Mouse (Mus musculus): ENCODE results near the gene Egr4. TPM values are rescaled to one million over a fixed set of nuclear protein-coding genes. Genes with fewer than 3 reads are reported as not detected.

Egr4 gene
- polyA plus RNA-seq, 1 experiment from 2014 or later: not detected

- Histone ChIP-seq H3K27ac (ENCODE audit: low read length) (no peak overlapping the region), H3K4me3 (ENCODE audit: low read depth, low read length) (no peak overlapping the region), H3K4me1 (ENCODE audit: control insufficient read depth, insufficient read depth, low read length) (no peaks in the 10 kb centered on the region), H3K9me3 (ENCODE audit: control insufficient read depth, low read depth, low read length) (no peaks in the 10 kb centered on the region), H3K27me3 (ENCODE audit: control insufficient read depth, insufficient read depth, low read length) (peaks cover 28% of the 10 kb centered on the region), H3K9ac (replicated peaks; ENCODE audit: low read depth, low read length) (no peak overlapping the region), H3K36me3 (ENCODE audit: control insufficient read depth, insufficient read depth, low read length) (no peaks in the 10 kb centered on the region), H3K4me2 (replicated peaks; ENCODE audit: low read depth, low read length) (no peak overlapping the region)
- no peak for ATAC-seq (ENCODE audit: insufficient number of reproducible peaks, insufficient read depth, low FRiP score, low read depth)
- 84% methylated on average over 4 of the region's 4 CpGs for WGBS
Measured at GRCm38 (mm10) chr6:85488510-85488909, 24.9 kb downstream of the Egr4 start.

- Histone ChIP-seq H3K4me3 (ENCODE audit: low read depth, low read length) (no peak overlapping the region), H3K36me3 (ENCODE audit: control insufficient read depth, insufficient read depth, low read length) (no peaks in the 10 kb centered on the region), H3K9me3 (ENCODE audit: control insufficient read depth, low read depth, low read length) (no peaks in the 10 kb centered on the region), H3K27ac (ENCODE audit: low read length) (no peak overlapping the region), H3K9ac (replicated peaks; ENCODE audit: low read depth, low read length) (no peak overlapping the region), H3K4me2 (replicated peaks; ENCODE audit: low read depth, low read length) (no peak overlapping the region), H3K4me1 (ENCODE audit: control insufficient read depth, insufficient read depth, low read length) (no peaks in the 10 kb centered on the region), H3K27me3 (ENCODE audit: control insufficient read depth, insufficient read depth, low read length) (peaks cover 31% of the 10 kb centered on the region)
- no peak for ATAC-seq (ENCODE audit: insufficient number of reproducible peaks, insufficient read depth, low FRiP score, low read depth)
- WGBS: 89% methylated on average over 2 of the region's 2 CpGs
Measured at GRCm38 (mm10) chr6:85485738-85486137, 27.7 kb downstream of the Egr4 start.

- Histone ChIP-seq H3K27ac (ENCODE audit: low read length) (no peak overlapping the region), H3K4me3 (ENCODE audit: low read depth, low read length) (peak overlapping the region; percentile 27), H3K9me3 (ENCODE audit: control insufficient read depth, low read depth, low read length) (no peaks in the 10 kb centered on the region), H3K27me3 (ENCODE audit: control insufficient read depth, insufficient read depth, low read length) (peaks cover 31% of the 10 kb centered on the region), H3K4me1 (ENCODE audit: control insufficient read depth, insufficient read depth, low read length) (no peaks in the 10 kb centered on the region), H3K4me2 (replicated peaks; ENCODE audit: low read depth, low read length) (peak overlapping the region; percentile 45), H3K36me3 (ENCODE audit: control insufficient read depth, insufficient read depth, low read length) (no peaks in the 10 kb centered on the region), H3K9ac (replicated peaks; ENCODE audit: low read depth, low read length) (no peak overlapping the region)
- WGBS: 2% methylated on average over 88 of the region's 92 CpGs
- no peak for ATAC-seq (ENCODE audit: insufficient number of reproducible peaks, insufficient read depth, low FRiP score, low read depth)
Measured at GRCm38 (mm10) chr6:85483843-85484721, 29.3 kb downstream of the Egr4 start.

- no peak for ATAC-seq (ENCODE audit: insufficient number of reproducible peaks, insufficient read depth, low FRiP score, low read depth)
- H3K4me1 ChIP-seq (ENCODE audit: control insufficient read depth, insufficient read depth, low read length): no peaks in the 10 kb centered on the region
- H3K4me2 ChIP-seq (replicated peaks; ENCODE audit: low read depth, low read length): no peak overlapping the region
- H3K27me3 ChIP-seq (ENCODE audit: control insufficient read depth, insufficient read depth, low read length): peaks cover 22% of the 10 kb centered on the region
- H3K27ac ChIP-seq (ENCODE audit: low read length): no peak overlapping the region
- H3K9me3 ChIP-seq (ENCODE audit: control insufficient read depth, low read depth, low read length): no peaks in the 10 kb centered on the region
- WGBS: 75% methylated on average over 16 of the region's 16 CpGs
- H3K9ac ChIP-seq (replicated peaks; ENCODE audit: low read depth, low read length): no peak overlapping the region
- H3K36me3 ChIP-seq (ENCODE audit: control insufficient read depth, insufficient read depth, low read length): no peaks in the 10 kb centered on the region
- H3K4me3 ChIP-seq (ENCODE audit: low read depth, low read length): no peak overlapping the region
Measured at GRCm38 (mm10) chr6:85480685-85481084, 32.7 kb downstream of the Egr4 start.

- Histone ChIP-seq H3K4me3 (ENCODE audit: low read depth, low read length) (no peak overlapping the region), H3K9me3 (ENCODE audit: control insufficient read depth, low read depth, low read length) (no peaks in the 10 kb centered on the region), H3K4me2 (replicated peaks; ENCODE audit: low read depth, low read length) (no peak overlapping the region), H3K36me3 (ENCODE audit: control insufficient read depth, insufficient read depth, low read length) (no peaks in the 10 kb centered on the region), H3K4me1 (ENCODE audit: control insufficient read depth, insufficient read depth, low read length) (no peaks in the 10 kb centered on the region), H3K27me3 (ENCODE audit: control insufficient read depth, insufficient read depth, low read length) (peaks cover 17% of the 10 kb centered on the region), H3K9ac (replicated peaks; ENCODE audit: low read depth, low read length) (no peak overlapping the region), H3K27ac (ENCODE audit: low read length) (no peak overlapping the region)
- no peak for ATAC-seq (ENCODE audit: insufficient number of reproducible peaks, insufficient read depth, low FRiP score, low read depth)
- 89% methylated on average over 5 of the region's 5 CpGs for WGBS
Measured at GRCm38 (mm10) chr6:85479979-85480378, 33.4 kb downstream of the Egr4 start.

GRCm38 (mm10) chr6:85478416-85478815 is 35.0 kb downstream of the Egr4 start:
- Histone ChIP-seq H3K4me1 (ENCODE audit: control insufficient read depth, insufficient read depth, low read length) (no peaks in the 10 kb centered on the region), H3K4me3 (ENCODE audit: low read depth, low read length) (no peak overlapping the region), H3K36me3 (ENCODE audit: control insufficient read depth, insufficient read depth, low read length) (no peaks in the 10 kb centered on the region), H3K9ac (replicated peaks; ENCODE audit: low read depth, low read length) (no peak overlapping the region), H3K9me3 (ENCODE audit: control insufficient read depth, low read depth, low read length) (no peaks in the 10 kb centered on the region), H3K4me2 (replicated peaks; ENCODE audit: low read depth, low read length) (no peak overlapping the region), H3K27ac (ENCODE audit: low read length) (no peak overlapping the region), H3K27me3 (ENCODE audit: control insufficient read depth, insufficient read depth, low read length) (peaks cover 3% of the 10 kb centered on the region; the same call in 1 of the 2 replicates)
- ATAC-seq (ENCODE audit: insufficient number of reproducible peaks, insufficient read depth, low FRiP score, low read depth): no peak
- 47% methylated on average over 14 of the region's 14 CpGs for WGBS

- ATAC-seq (ENCODE audit: insufficient number of reproducible peaks, insufficient read depth, low FRiP score, low read depth): no peak
- Histone ChIP-seq H3K27ac (ENCODE audit: low read length) (no peak overlapping the region), H3K36me3 (ENCODE audit: control insufficient read depth, insufficient read depth, low read length) (no peaks in the 10 kb centered on the region), H3K4me2 (replicated peaks; ENCODE audit: low read depth, low read length) (no peak overlapping the region), H3K9me3 (ENCODE audit: control insufficient read depth, low read depth, low read length) (no peaks in the 10 kb centered on the region), H3K4me3 (ENCODE audit: low read depth, low read length) (no peak overlapping the region), H3K4me1 (ENCODE audit: control insufficient read depth, insufficient read depth, low read length) (no peaks in the 10 kb centered on the region), H3K9ac (replicated peaks; ENCODE audit: low read depth, low read length) (no peak overlapping the region), H3K27me3 (ENCODE audit: control insufficient read depth, insufficient read depth, low read length) (no peaks in the 10 kb centered on the region; the same call in 1 of the 2 replicates)
- 37% methylated on average over 10 of the region's 10 CpGs for WGBS
Measured at GRCm38 (mm10) chr6:85477366-85477917, 35.9 kb downstream of the Egr4 start.

GRCm38 (mm10) chr6:85475581-85475980 is 37.8 kb downstream of the Egr4 start:
- WGBS: 73% methylated on average over 3 of the region's 3 CpGs
- Histone ChIP-seq H3K36me3 (ENCODE audit: control insufficient read depth, insufficient read depth, low read length) (no peaks in the 10 kb centered on the region), H3K4me3 (ENCODE audit: low read depth, low read length) (no peak overlapping the region), H3K27me3 (ENCODE audit: control insufficient read depth, insufficient read depth, low read length) (no peaks in the 10 kb centered on the region), H3K27ac (ENCODE audit: low read length) (no peak overlapping the region), H3K4me1 (ENCODE audit: control insufficient read depth, insufficient read depth, low read length) (no peaks in the 10 kb centered on the region), H3K9ac (replicated peaks; ENCODE audit: low read depth, low read length) (no peak overlapping the region), H3K4me2 (replicated peaks; ENCODE audit: low read depth, low read length) (no peak overlapping the region), H3K9me3 (ENCODE audit: control insufficient read depth, low read depth, low read length) (no peaks in the 10 kb centered on the region)
- ATAC-seq (ENCODE audit: insufficient number of reproducible peaks, insufficient read depth, low FRiP score, low read depth): no peak

All from stomach, embryonic 14.5 days (tissue).